Mouse (Mus musculus): ENCODE data around the gene Tspan7. TPM values are rescaled to one million over a fixed set of nuclear protein-coding genes. Genes with fewer than 3 reads are reported as not detected.
A peak's percentile ranks its signal among the peaks of the same experiment; 100 is the strongest.

Tspan7 gene
- total and polyA plus RNA-seq, 2 experiments from 2014 or later = 70.8 to 91.9 TPM

- no peak overlapping the region for H3K4me2 ChIP-seq (ENCODE audit: low read depth, low read length)
- H3K36me3 ChIP-seq (replicated peaks; ENCODE audit: control insufficient read depth, insufficient read depth, low read length) = no peaks in the 10 kb centered on the region
- ATAC-seq (ENCODE audit: insufficient read depth, low read depth) (no peak), DNase-seq (ENCODE audit: low spot score) (peak; percentile 28)
- H3K27me3 ChIP-seq (ENCODE audit: control insufficient read depth, insufficient read depth, low read length) = no peaks in the 10 kb centered on the region
- TF ChIP-seq CTCF (IDR thresholded peaks at IDR 0.05; ENCODE audit: low read depth) (no peak), EP300 (IDR thresholded peaks at IDR 0.05; ENCODE audit: low read depth) (no peak)
- H3K9me3 ChIP-seq (replicated peaks; ENCODE audit: control insufficient read depth, low read length) = no peaks in the 10 kb centered on the region
- WGBS = 20% methylated on average over 2 of the region's 2 CpGs
- no peak overlapping the region for H3K4me3 ChIP-seq (ENCODE audit: low read depth, low read length)
- H3K9ac ChIP-seq (replicated peaks; ENCODE audit: low read depth, low read length) = no peak overlapping the region
- H3K27ac ChIP-seq (ENCODE audit: low read depth) = no peak overlapping the region; the same call in 1 of the 2 replicates
- H3K4me1 ChIP-seq (ENCODE audit: control insufficient read depth, insufficient read depth) = peaks cover 8% of the 10 kb centered on the region; the same call in 1 of the 2 replicates
These were observed 90.4 kb downstream of the Tspan7 start for GRCm38 (mm10) chrX:10575406-10575805.

GRCm38 (mm10) chrX:10576349-10576748, 91.4 kb downstream of the Tspan7 start:
- H3K27ac ChIP-seq (ENCODE audit: low read depth) = no peak overlapping the region
- H3K4me2 ChIP-seq (ENCODE audit: low read depth, low read length) = no peak overlapping the region
- DNase-seq (ENCODE audit: low spot score) (no peak), ATAC-seq (ENCODE audit: insufficient read depth, low read depth) (no peak)
- peaks cover 8% of the 10 kb centered on the region; the same call in 1 of the 2 replicates for H3K4me1 ChIP-seq (ENCODE audit: control insufficient read depth, insufficient read depth)
- H3K9me3 ChIP-seq (replicated peaks; ENCODE audit: control insufficient read depth, low read length) = no peaks in the 10 kb centered on the region
- WGBS = 68% methylated on average over 4 of the region's 4 CpGs
- TF ChIP-seq EP300 (IDR thresholded peaks at IDR 0.05; ENCODE audit: low read depth) (no peak), CTCF (IDR thresholded peaks at IDR 0.05; ENCODE audit: low read depth) (no peak)
- H3K9ac ChIP-seq (replicated peaks; ENCODE audit: low read depth, low read length) = no peak overlapping the region
- no peaks in the 10 kb centered on the region for H3K36me3 ChIP-seq (replicated peaks; ENCODE audit: control insufficient read depth, insufficient read depth, low read length)
- H3K27me3 ChIP-seq (ENCODE audit: control insufficient read depth, insufficient read depth, low read length) = no peaks in the 10 kb centered on the region
- H3K4me3 ChIP-seq (ENCODE audit: low read depth, low read length) = no peak overlapping the region

GRCm38 (mm10) chrX:10577356-10577755, 92.4 kb downstream of the Tspan7 start:
- no peak overlapping the region for H3K9ac ChIP-seq (replicated peaks; ENCODE audit: low read depth, low read length)
- H3K27ac ChIP-seq (ENCODE audit: low read depth) = no peak overlapping the region
- ATAC-seq (ENCODE audit: insufficient read depth, low read depth) = no peak
- H3K4me3 ChIP-seq (ENCODE audit: low read depth, low read length) = no peak overlapping the region
- DNase-seq (ENCODE audit: low spot score) = peak; percentile 14
- WGBS = 16% methylated on average over 1 of the region's 1 CpGs
- peak; percentile 66 for TF ChIP-seq CTCF (IDR thresholded peaks at IDR 0.05; ENCODE audit: low read depth)
- TF ChIP-seq EP300 (IDR thresholded peaks at IDR 0.05; ENCODE audit: low read depth) = no peak
- H3K4me1 ChIP-seq (ENCODE audit: control insufficient read depth, insufficient read depth) = peaks cover 8% of the 10 kb centered on the region; the same call in 1 of the 2 replicates
- no peaks in the 10 kb centered on the region for H3K36me3 ChIP-seq (replicated peaks; ENCODE audit: control insufficient read depth, insufficient read depth, low read length)
- no peaks in the 10 kb centered on the region for H3K27me3 ChIP-seq (ENCODE audit: control insufficient read depth, insufficient read depth, low read length)
- no peak overlapping the region for H3K4me2 ChIP-seq (ENCODE audit: low read depth, low read length)
- H3K9me3 ChIP-seq (replicated peaks; ENCODE audit: control insufficient read depth, low read length) = no peaks in the 10 kb centered on the region

- H3K27ac ChIP-seq (ENCODE audit: low read depth) = no peak overlapping the region
- no peak overlapping the region for H3K4me2 ChIP-seq (ENCODE audit: low read depth, low read length)
- TF ChIP-seq EP300 (IDR thresholded peaks at IDR 0.05; ENCODE audit: low read depth) (no peak), CTCF (IDR thresholded peaks at IDR 0.05; ENCODE audit: low read depth) (no peak)
- ATAC-seq (ENCODE audit: insufficient read depth, low read depth) (no peak), DNase-seq (ENCODE audit: low spot score) (no peak)
- no peak overlapping the region for H3K9ac ChIP-seq (replicated peaks; ENCODE audit: low read depth, low read length)
- no peaks in the 10 kb centered on the region for H3K4me1 ChIP-seq (ENCODE audit: control insufficient read depth, insufficient read depth)
- WGBS = 82% methylated on average over 4 of the region's 4 CpGs
- no peaks in the 10 kb centered on the region for H3K36me3 ChIP-seq (replicated peaks; ENCODE audit: control insufficient read depth, insufficient read depth, low read length)
- no peaks in the 10 kb centered on the region for H3K9me3 ChIP-seq (replicated peaks; ENCODE audit: control insufficient read depth, low read length)
- H3K4me3 ChIP-seq (ENCODE audit: low read depth, low read length) = no peak overlapping the region
- no peaks in the 10 kb centered on the region for H3K27me3 ChIP-seq (ENCODE audit: control insufficient read depth, insufficient read depth, low read length)
These were observed 97.8 kb downstream of the Tspan7 start for GRCm38 (mm10) chrX:10582731-10583130.

GRCm38 (mm10) chrX:10592244-10592643, 107.3 kb downstream of the Tspan7 start:
- H3K4me2 ChIP-seq (ENCODE audit: low read depth, low read length) = no peak overlapping the region
- ATAC-seq (ENCODE audit: insufficient read depth, low read depth) = no peak
- DNase-seq (ENCODE audit: low spot score) = no peak
- no peak overlapping the region for H3K9ac ChIP-seq (replicated peaks; ENCODE audit: low read depth, low read length)
- no peaks in the 10 kb centered on the region for H3K4me1 ChIP-seq (ENCODE audit: control insufficient read depth, insufficient read depth)
- WGBS = 50% methylated on average over 3 of the region's 3 CpGs
- H3K27ac ChIP-seq (ENCODE audit: low read depth) = no peak overlapping the region
- no peak overlapping the region for H3K4me3 ChIP-seq (ENCODE audit: low read depth, low read length)
- no peak for TF ChIP-seq EP300 (IDR thresholded peaks at IDR 0.05; ENCODE audit: low read depth)
- peak; percentile 32 for TF ChIP-seq CTCF (IDR thresholded peaks at IDR 0.05; ENCODE audit: low read depth)
- H3K9me3 ChIP-seq (replicated peaks; ENCODE audit: control insufficient read depth, low read length) = no peaks in the 10 kb centered on the region
- H3K27me3 ChIP-seq (ENCODE audit: control insufficient read depth, insufficient read depth, low read length) = no peaks in the 10 kb centered on the region
- H3K36me3 ChIP-seq (replicated peaks; ENCODE audit: control insufficient read depth, insufficient read depth, low read length) = no peaks in the 10 kb centered on the region

- H3K27me3 ChIP-seq (ENCODE audit: control insufficient read depth, insufficient read depth, low read length) = no peaks in the 10 kb centered on the region
- no peak for ATAC-seq (ENCODE audit: insufficient read depth, low read depth)
- DNase-seq (ENCODE audit: low spot score) = no peak
- H3K4me2 ChIP-seq (ENCODE audit: low read depth, low read length) = no peak overlapping the region
- no peak overlapping the region for H3K9ac ChIP-seq (replicated peaks; ENCODE audit: low read depth, low read length)
- no peak overlapping the region for H3K4me3 ChIP-seq (ENCODE audit: low read depth, low read length)
- H3K36me3 ChIP-seq (replicated peaks; ENCODE audit: control insufficient read depth, insufficient read depth, low read length) = no peaks in the 10 kb centered on the region
- no peak overlapping the region for H3K27ac ChIP-seq (ENCODE audit: low read depth)
- no peak for TF ChIP-seq CTCF (IDR thresholded peaks at IDR 0.05; ENCODE audit: low read depth)
- TF ChIP-seq EP300 (IDR thresholded peaks at IDR 0.05; ENCODE audit: low read depth) = no peak
- no peaks in the 10 kb centered on the region for H3K9me3 ChIP-seq (replicated peaks; ENCODE audit: control insufficient read depth, low read length)
- H3K4me1 ChIP-seq (ENCODE audit: control insufficient read depth, insufficient read depth) = no peaks in the 10 kb centered on the region
- 93% methylated on average over 7 of the region's 7 CpGs for WGBS
These were observed 108.6 kb downstream of the Tspan7 start for GRCm38 (mm10) chrX:10593561-10593960.

All from heart, postnatal 0 days (tissue).